Mouse (Mus musculus): Measurements from ENCODE around the gene Ar.

Ar gene

GRCm38 (mm10) chrX:98148531-98149342 is at the start of gene Ar:
Gene Ar (plus strand): TSS chrX:98148769.
- DNase-seq (ENCODE audit: low spot score in 2 of 2), result peak in 1 of 2 experiments; percentile 1

GRCm38 (mm10) chrX:98149724-98150392 is 1.3 kb downstream of the Ar start:
- peak in 1 of 2 experiments; percentile 42 for DNase-seq (ENCODE audit: low spot score in 2 of 2)

DNA sequence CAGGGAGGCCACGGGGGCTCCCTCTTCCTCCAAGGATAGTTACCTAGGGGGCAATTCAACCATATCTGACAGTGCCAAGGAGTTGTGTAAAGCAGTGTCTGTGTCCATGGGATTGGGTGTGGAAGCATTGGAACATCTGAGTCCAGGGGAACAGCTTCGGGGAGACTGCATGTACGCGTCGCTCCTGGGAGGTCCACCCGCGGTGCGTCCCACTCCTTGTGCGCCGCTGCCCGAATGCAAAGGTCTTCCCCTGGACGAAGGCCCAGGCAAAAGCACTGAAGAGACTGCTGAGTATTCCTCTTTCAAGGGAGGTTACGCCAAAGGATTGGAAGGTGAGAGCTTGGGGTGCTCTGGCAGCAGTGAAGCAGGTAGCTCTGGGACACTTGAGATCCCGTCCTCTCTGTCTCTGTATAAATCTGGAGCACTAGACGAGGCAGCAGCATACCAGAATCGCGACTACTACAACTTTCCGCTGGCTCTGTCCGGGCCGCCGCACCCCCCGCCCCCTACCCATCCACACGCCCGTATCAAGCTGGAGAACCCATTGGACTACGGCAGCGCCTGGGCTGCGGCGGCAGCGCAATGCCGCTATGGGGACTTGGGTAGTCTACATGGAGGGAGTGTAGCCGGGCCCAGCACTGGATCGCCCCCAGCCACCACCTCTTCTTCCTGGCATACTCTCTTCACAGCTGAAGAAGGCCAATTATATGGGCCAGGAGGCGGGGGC is 2.0 kb downstream of the Ar start:
- peak in 1 of 2 experiments; percentile 11 for DNase-seq (ENCODE audit: low spot score in 2 of 2)

DNA sequence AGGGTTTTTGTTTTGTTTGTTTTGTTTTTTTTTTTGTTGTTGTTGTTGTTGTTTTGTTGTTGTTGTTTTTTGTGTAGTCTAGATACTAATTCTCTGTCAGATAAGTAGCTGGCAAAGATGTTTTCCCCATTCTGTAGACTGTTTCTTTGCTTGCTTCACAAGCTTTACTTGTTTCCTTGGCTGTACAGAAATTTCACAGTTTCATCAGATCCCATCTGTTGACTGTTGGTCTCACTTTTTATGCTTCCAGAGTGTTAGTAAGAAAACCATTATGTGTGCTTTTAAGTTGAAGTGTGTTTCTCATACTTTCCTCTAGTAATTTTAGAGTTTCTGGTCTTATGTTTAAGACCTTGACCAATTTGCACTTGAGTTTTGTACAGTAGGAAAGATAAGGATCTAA is 41.2 kb downstream of the Ar start:
- DNase-seq (ENCODE audit: low spot score in 2 of 2), result no peak

DNA sequence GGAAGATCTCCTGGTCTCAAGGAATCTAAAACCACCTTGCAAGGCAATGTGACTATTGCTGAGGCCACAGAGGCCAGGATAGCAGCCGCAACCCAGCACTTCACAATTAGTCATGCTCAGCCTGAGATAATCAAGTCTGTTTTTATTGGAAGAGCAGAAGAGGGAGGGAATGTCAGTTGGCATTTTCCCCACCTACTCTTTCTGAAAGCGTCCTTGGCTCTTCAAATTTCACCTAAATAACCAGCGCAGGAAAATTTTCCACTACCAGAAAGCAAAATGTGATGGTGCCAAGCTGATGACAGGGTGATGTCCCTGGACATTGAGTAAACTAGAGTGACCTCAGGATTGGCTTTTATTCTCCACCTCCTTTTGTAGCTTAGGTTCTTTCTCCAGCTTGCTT is 57.2 kb downstream of the Ar start:
- no peak for DNase-seq (ENCODE audit: low spot score in 2 of 2)

GRCm38 (mm10) chrX:98207166-98207565 is 58.6 kb downstream of the Ar start:
- no peak for DNase-seq (ENCODE audit: low spot score in 2 of 2)

DNA sequence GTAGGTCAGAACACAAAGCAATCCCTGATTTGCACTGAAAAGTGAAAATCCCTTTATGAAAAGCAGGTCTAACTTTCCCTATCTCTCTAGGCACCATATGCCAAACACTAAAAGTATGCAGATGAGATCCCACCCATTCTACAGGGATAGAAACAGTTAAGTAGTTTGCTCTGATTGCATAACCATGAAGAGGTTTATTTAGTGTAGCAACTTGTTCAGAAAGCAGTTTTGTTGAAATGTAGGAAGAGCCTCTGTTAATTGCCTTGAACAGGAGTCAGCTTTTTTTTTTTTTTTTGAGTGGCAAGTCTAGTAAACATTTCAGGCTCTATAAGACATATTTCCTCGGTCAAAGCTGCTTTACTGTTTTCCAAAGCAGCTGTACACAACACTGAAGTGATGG is 67.5 kb downstream of the Ar start:
- no peak for DNase-seq (ENCODE audit: low spot score in 2 of 2)

GRCm38 (mm10) chrX:98239011-98239410 is 90.4 kb downstream of the Ar start:
- no peak for DNase-seq (ENCODE audit: low spot score in 2 of 2)

- peak in 1 of 2 experiments; percentile 3 for DNase-seq (ENCODE audit: low spot score in 2 of 2)
Measured at GRCm38 (mm10) chrX:98245108-98245507, 96.5 kb downstream of the Ar start.

DNA sequence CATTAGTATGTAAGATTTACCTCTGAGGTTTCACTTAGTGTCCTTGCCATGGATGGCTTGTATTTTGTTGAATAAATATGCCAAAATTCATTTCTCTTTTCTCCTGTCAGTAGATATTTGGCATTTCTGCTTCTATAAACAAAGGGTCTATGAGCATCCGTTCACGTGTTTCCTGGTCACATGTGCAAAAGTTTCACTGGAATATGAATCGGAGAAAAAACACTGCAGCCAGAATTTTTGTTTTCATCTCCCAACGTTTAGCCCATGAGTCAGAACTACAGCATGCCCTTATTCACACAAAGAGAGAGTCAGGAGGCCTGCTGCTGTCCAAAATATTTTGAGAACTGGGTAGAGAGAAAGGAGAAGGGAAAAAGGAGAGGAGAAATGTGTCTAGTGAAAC is 99.8 kb downstream of the Ar start:
- DNase-seq (ENCODE audit: low spot score in 2 of 2), result no peak

DNA sequence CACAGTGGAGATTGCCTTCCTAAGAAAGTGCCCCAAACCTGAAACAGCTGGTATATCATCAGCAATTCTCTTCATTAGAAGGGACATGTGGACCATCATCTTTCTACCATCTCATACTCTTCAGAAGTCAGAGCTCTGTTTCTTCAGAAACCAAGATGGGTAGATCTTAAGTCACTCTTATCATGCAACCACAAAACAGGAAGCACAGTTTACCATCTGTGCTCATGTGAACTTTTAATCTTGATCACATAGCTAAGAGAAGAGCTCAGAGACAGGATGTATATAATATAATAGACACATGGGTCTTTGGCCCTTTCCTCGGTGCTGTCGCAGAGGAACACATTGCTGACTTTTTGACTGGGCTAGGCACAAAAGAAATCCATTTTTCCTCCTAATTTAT is 111.1 kb downstream of the Ar start:
- no peak for DNase-seq (ENCODE audit: low spot score in 2 of 2)

DNA sequence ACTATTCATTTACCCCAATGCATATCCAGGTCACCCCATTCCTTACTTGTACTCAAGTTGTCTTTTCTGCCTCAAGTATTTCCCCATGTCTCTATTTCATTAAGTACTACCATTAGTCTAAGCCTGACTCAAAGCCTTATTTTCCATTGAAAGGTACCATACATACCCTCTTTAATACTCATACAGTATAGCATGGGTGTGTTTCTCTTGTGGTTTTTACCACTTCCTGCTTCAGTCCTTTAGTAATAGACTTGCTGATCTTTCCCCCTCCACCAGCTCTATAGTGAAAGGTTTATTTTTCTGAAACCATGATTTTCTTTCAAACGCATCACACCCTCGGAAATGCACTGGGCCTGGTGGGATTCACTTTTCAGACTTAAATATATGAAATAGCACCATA is 117.2 kb downstream of the Ar start:
- DNase-seq (ENCODE audit: low spot score in 2 of 2), result no peak

DNA sequence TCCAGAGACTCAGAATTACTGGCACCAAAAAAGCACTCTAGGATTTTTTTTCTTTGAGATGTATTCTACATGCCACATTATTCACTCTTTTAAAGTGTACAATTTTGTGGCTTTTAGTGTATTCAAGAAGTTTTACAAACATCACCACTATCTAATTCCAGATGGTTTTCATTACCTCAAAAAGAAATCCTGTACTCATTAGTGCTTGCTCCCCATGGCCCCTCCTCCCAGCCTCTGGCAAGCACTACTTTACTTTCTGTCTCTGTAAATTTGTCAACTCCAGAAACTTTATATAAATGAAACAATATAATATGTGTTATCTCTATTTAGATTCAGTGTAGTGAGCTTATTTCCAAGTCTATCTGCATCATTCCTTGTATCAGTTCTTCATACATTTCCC is 122.8 kb downstream of the Ar start:
- DNase-seq (ENCODE audit: low spot score in 2 of 2), result no peak

GRCm38 (mm10) chrX:98291763-98292162 is 143.2 kb downstream of the Ar start:
- DNase-seq (ENCODE audit: low spot score in 2 of 2), result no peak

- DNase-seq (ENCODE audit: low spot score in 2 of 2), result no peak
Measured at GRCm38 (mm10) chrX:98300685-98301084, 152.1 kb downstream of the Ar start.

GRCm38 (mm10) chrX:98301924-98302323 is 153.4 kb downstream of the Ar start:
- DNase-seq (ENCODE audit: low spot score in 2 of 2), result no peak

- DNase-seq (ENCODE audit: low spot score in 2 of 2), result no peak
Measured at GRCm38 (mm10) chrX:98315961-98316360, 167.4 kb downstream of the Ar start.

GRCm38 (mm10) chrX:98317483-98317882 is 168.9 kb downstream of the Ar start:
- DNase-seq (ENCODE audit: low spot score in 2 of 2), result no peak

GRCm38 (mm10) chrX:98323105-98323504 is 174.5 kb downstream of the Ar start:
- no peak for DNase-seq (ENCODE audit: low spot score in 2 of 2)

- no peak for DNase-seq (ENCODE audit: low spot score in 2 of 2)
Measured at GRCm38 (mm10) chrX:98347481-98347880, 198.9 kb downstream of the Ar start.

- no peak for DNase-seq (ENCODE audit: low spot score in 2 of 2)
Measured at GRCm38 (mm10) chrX:98348036-98348435, 199.5 kb downstream of the Ar start.
